8 mouse cellular contexts compared by ENCODE assay signal in genomic region chr1:44229044-44229443, GRCm38 (mm10). TPM values are rescaled to one million over a fixed set of nuclear protein-coding genes. Genes with fewer than 3 reads are reported as not detected.
A peak's percentile ranks its signal among the peaks of the same experiment; 100 is the strongest.
DNase-seq lines count a peak whose midpoint lies in the region; ATAC-seq and TF ChIP-seq lines count a peak whose summit lies in the region.

No protein-coding gene starts in this region.

- ATAC-seq in forebrain, postnatal 0 days: peak; percentile 93
- ATAC-seq in kidney, embryonic 15.5 days (replicated peaks; ENCODE audit: low FRiP score): 0 out of 2 replicates have a peak, but pooled peaks have one; percentile 58
- ATAC-seq in stomach, postnatal 0 days (ENCODE audit: low FRiP score, low TSS enrichment): no peak

- TF ChIP-seq CTCF in forebrain, postnatal 0 days (IDR thresholded peaks at IDR 0.05; ENCODE audit: low read depth): peak; percentile 82
- TF ChIP-seq CTCF in stomach, postnatal 0 days (IDR thresholded peaks at IDR 0.05; ENCODE audit: low read depth): peak; percentile 84

- no peak for TF ChIP-seq EP300 in stomach, postnatal 0 days (optimal IDR thresholded peaks at IDR 0.05)

- no peak overlapping the region for H3K4me3 ChIP-seq in forebrain, postnatal 0 days (ENCODE audit: low read depth, low read length)
- H3K4me3 ChIP-seq in kidney, embryonic 15.5 days (replicated peaks): no peak overlapping the region
- H3K4me3 ChIP-seq in stomach, postnatal 0 days (ENCODE audit: low read depth, low read length): no peak overlapping the region

- WGBS in forebrain, postnatal 0 days: 51% methylated on average over 2 of the region's 2 CpGs
- WGBS in kidney, embryonic 15.5 days: 47% methylated on average over 2 of the region's 2 CpGs
- 26% methylated on average over 2 of the region's 2 CpGs for WGBS in stomach, postnatal 0 days

- H3K4me2 ChIP-seq in forebrain, postnatal 0 days (ENCODE audit: low read depth): no peak overlapping the region
- H3K4me2 ChIP-seq in kidney, embryonic 15.5 days: no peak overlapping the region
- no peak overlapping the region for H3K4me2 ChIP-seq in stomach, postnatal 0 days (replicated peaks; ENCODE audit: low read depth)

- no peaks in the 10 kb centered on the region for H3K9me3 ChIP-seq in forebrain, postnatal 0 days (ENCODE audit: low read length)
- no peaks in the 10 kb centered on the region for H3K9me3 ChIP-seq in kidney, embryonic 15.5 days (replicated peaks)
- H3K9me3 ChIP-seq in stomach, postnatal 0 days (ENCODE audit: control insufficient read depth, low read length): no peaks in the 10 kb centered on the region

- H3K9ac ChIP-seq in forebrain, postnatal 0 days: no peak overlapping the region
- H3K9ac ChIP-seq in kidney, embryonic 15.5 days: no peak overlapping the region
- no peak overlapping the region for H3K9ac ChIP-seq in stomach, postnatal 0 days (ENCODE audit: low read length)

- H3K4me1 ChIP-seq in forebrain, postnatal 0 days (ENCODE audit: insufficient read depth): no peaks in the 10 kb centered on the region
- no peaks in the 10 kb centered on the region for H3K4me1 ChIP-seq in kidney, embryonic 15.5 days
- no peaks in the 10 kb centered on the region for H3K4me1 ChIP-seq in stomach, postnatal 0 days (replicated peaks; ENCODE audit: control insufficient read depth, insufficient read depth)

- DNase-seq in left cerebral cortex, adult 18-20 months (ENCODE audit: low spot score in 2 of 2): peak; percentile 43 to 66
- no peak for DNase-seq in left cerebral cortex, adult 11 months (ENCODE audit: low spot score)
- peak; percentile 81 for DNase-seq in adipocyte (ENCODE audit: low spot score)
- peak; percentile 77 for DNase-seq in forebrain, postnatal 0 days
- DNase-seq in lung, postnatal 14 days: peak; percentile 53
- DNase-seq in stomach, postnatal 0 days (ENCODE audit: low spot score): no peak
- DNase-seq in ovary, postnatal 36 days (ENCODE audit: low spot score): no peak

- no peak overlapping the region for H3K27ac ChIP-seq in forebrain, postnatal 0 days (ENCODE audit: low read depth, low read length)
- no peak overlapping the region for H3K27ac ChIP-seq in kidney, embryonic 15.5 days
- H3K27ac ChIP-seq in stomach, postnatal 0 days (replicated peaks): no peak overlapping the region

- no peaks in the 10 kb centered on the region for H3K36me3 ChIP-seq in forebrain, postnatal 0 days (ENCODE audit: insufficient read depth)
- no peaks in the 10 kb centered on the region for H3K36me3 ChIP-seq in kidney, embryonic 15.5 days
- no peaks in the 10 kb centered on the region for H3K36me3 ChIP-seq in stomach, postnatal 0 days (ENCODE audit: control insufficient read depth, insufficient read depth, low read length)

- no peaks in the 10 kb centered on the region for H3K27me3 ChIP-seq in forebrain, postnatal 0 days (ENCODE audit: insufficient read depth, low read length)
- H3K27me3 ChIP-seq in kidney, embryonic 15.5 days: no peaks in the 10 kb centered on the region
- no peaks in the 10 kb centered on the region for H3K27me3 ChIP-seq in stomach, postnatal 0 days (ENCODE audit: control insufficient read depth, insufficient read depth, low read length)

RNA-seq across cellular contexts. Expression of gene Mettl21e, which starts 10.3 kb away (rescaled TPM):
- total RNA-seq in left cerebral cortex, adult 18-20 months (2021): not detected
- total RNA-seq in forebrain, postnatal 0 days (2014; rRNA removed): not detected in 2 replicates
- not detected in 2 replicates for polyA plus RNA-seq in forebrain, postnatal 0 days (2015; fragmentation: Nextera tagmentation; extraction: Ambion mirVana)
- 0.10 and 0.24 TPM in 2 replicates for polyA plus RNA-seq in kidney, embryonic 15.5 days (2015; fragmentation: Nextera tagmentation; extraction: Ambion mirVana)
- polyA plus RNA-seq in stomach, postnatal 0 days (2015; fragmentation: Nextera tagmentation; extraction: Ambion mirVana): 0.02 and 0.10 TPM in 2 replicates

Comparison
In these comparisons a context has a peak if more than half of its experiments do, and no peak if none do; other contexts are left out.
1. DNase-seq: peak in left cerebral cortex, adult 18-20 months (2 of 2), adipocyte (single experiment), forebrain, postnatal 0 days (single experiment) and lung, postnatal 14 days (single experiment); none in left cerebral cortex, adult 11 months (single experiment), stomach, postnatal 0 days (single experiment) and ovary, postnatal 36 days (single experiment).